Mouse (Mus musculus) midbrain, postnatal 0 days (tissue): Measurements from ENCODE around the gene Oxct2a. TPM values are rescaled to one million over a fixed set of nuclear protein-coding genes. Genes with fewer than 3 reads are reported as not detected.
"Not testable (repeated sequence)": the region's sequence is repeated elsewhere in the genome, so short reads cannot be mapped to it uniquely, and the experiment has no call there.

ENCODE experiments used
- ATAC-seq: fragments of 200-750 bp; cut with Nextera tagmentation; 2 replicates; pipeline ENCODE4 v1.8.0; 2017; ENCODE audit warnings: moderate number of reproducible peaks, mild to moderate bottlenecking, moderate TSS enrichment, moderate library complexity; ENCODE audit not compliant: low FRiP score
- DNase-seq: peaks from one replicate; pipeline ENCODE4 v3.0.0-alpha.2; 2015; ENCODE audit warnings: low spot score
- H3K27ac ChIP-seq: fragments of 300-500 bp; sonication (generic); 2 replicates; pipeline ENCODE4 v1.5.1; 2014; ENCODE audit warnings: low read depth, mild to moderate bottlenecking, low read length, mixed read lengths
- H3K27me3 ChIP-seq: fragments of 300-500 bp; sonication (generic); 2 replicates; pipeline ENCODE4 v1.6.1; 2014; ENCODE audit warnings: low read length, control low read depth, mixed read lengths; ENCODE audit not compliant: insufficient read depth
- H3K36me3 ChIP-seq: fragments of 300-500 bp; sonication (generic); 2 replicates; pipeline ENCODE4 v1.6.1; 2014; ENCODE audit warnings: low read length, control low read depth, mixed read lengths; ENCODE audit not compliant: insufficient read depth
- H3K4me1 ChIP-seq: fragments of 300-500 bp; sonication (generic); 2 replicates; pipeline ENCODE4 v1.6.1; 2014; ENCODE audit warnings: mild to moderate bottlenecking, control low read depth, antibody characterized with exemption, low read length, mixed read lengths; ENCODE audit not compliant: insufficient read depth
- H3K4me2 ChIP-seq: fragments of 300-500 bp; sonication (generic); 2 replicates; pipeline ENCODE4 v1.6.1; 2014; ENCODE audit warnings: low read depth, mild to moderate bottlenecking, low read length, mixed read lengths; ENCODE audit not compliant: poor library complexity, severe bottlenecking
- H3K4me3 ChIP-seq: fragments of 300-500 bp; sonication (generic); 2 replicates; pipeline ENCODE4 v1.5.1; 2014; ENCODE audit warnings: low read depth, mild to moderate bottlenecking, low read length, moderate library complexity
- H3K9ac ChIP-seq: fragments of 300-500 bp; sonication (generic); replicated peaks from 2 replicates; pipeline ENCODE4 v1.6.1; 2014; ENCODE audit warnings: mild to moderate bottlenecking, low read length, moderate library complexity, mixed read lengths; ENCODE audit not compliant: poor library complexity, severe bottlenecking
- H3K9me3 ChIP-seq: fragments of 300-500 bp; sonication (generic); 2 replicates; pipeline ENCODE4 v1.6.1; 2016; ENCODE audit warnings: low read length, control low read depth
- CTCF ChIP-seq: IDR thresholded peaks from 2 replicates; pipeline ENCODE4 v1.5.1; 2016; ENCODE audit warnings: antibody characterized with exemption, mild to moderate bottlenecking
- WGBS: fragments of 180-500 bp; shearing (Covaris S2); extraction: QIAGEN DNeasy Blood & Tissue Kit; methylation state at CpG from one replicate; pipeline ENCODE4 v1.1.7; 2014; 5-methylcytosine and 5-hydroxymethylcytosine counted together
- polyA plus RNA-seq: library from polyadenylated mRNA; unstranded; fragments of >200 nt; fragmentation: Nextera tagmentation; extraction: Ambion mirVana; gene quantifications from 2 replicates; pipeline ENCODE4 v1.2.1, GENCODE M21; 2015
- total RNA-seq: library from RNA; depleted of rRNA; stranded (reverse); fragments of >200 nt; gene quantifications from 2 replicates; pipeline ENCODE4 v1.2.3, GENCODE M21; 2014

Oxct2a gene
- total and polyA plus RNA-seq, 2 experiments from 2014 or later, result 0.21 TPM; not detected in 1

DNA sequence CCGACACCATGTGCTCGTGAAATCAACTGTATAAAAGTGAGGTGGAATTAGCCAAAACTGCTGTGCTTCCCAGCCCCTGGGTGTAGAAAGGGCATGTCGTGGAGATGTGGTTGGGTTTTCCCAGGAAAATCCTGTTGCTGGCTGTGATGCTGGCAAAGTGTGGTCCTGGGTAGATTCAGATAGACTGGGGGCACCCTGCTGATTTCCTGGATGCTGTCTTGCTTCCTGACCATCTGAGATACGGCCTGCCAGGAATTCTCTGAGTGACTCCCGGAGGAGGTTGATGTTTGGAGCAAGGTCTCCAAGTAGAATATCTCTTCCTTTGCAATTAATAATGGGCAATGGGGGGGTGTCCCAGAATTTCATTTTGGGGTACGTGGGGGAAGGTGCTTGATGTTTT is 5.5 kb upstream of the Oxct2a start:
- no peaks in the 10 kb centered on the region for H3K27me3 ChIP-seq
- WGBS, result 67% methylated on average over 6 of the region's 6 CpGs

DNA sequence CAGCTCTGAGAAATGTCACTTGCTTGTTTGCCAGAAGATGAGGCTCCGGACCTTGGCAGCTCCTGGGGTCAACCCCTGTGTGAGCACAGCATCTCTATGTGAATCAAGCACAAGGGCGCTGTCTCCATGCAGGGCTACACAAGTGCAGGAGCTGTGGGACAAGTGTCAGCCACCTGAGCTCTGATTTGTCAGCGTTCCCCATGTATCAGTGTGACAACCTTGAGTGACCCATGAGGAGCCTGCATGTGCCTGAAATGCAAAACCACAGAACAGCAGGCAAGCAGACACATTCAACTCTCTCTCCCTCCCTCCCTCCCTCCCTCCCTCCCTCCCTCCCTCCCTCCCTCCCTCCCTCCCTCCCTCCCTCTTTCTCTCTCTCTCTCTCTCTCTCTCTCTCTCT is 4.2 kb upstream of the Oxct2a start:
- Histone ChIP-seq H3K4me2 (no peak overlapping the region), H3K27me3 (no peaks in the 10 kb centered on the region), H3K4me3 (no peak overlapping the region), H3K9ac (no peak overlapping the region), H3K9me3 (no peaks in the 10 kb centered on the region), H3K4me1 (no peaks in the 10 kb centered on the region), H3K36me3 (no peaks in the 10 kb centered on the region), H3K27ac (no peak overlapping the region)
- ATAC-seq (no peak), DNase-seq (no peak)
- TF ChIP-seq CTCF, result no peak
- 58% methylated on average over 3 of the region's 3 CpGs for WGBS

More for the DNA sequence above, 5.5 kb upstream of the Oxct2a start:
- no peak for TF ChIP-seq CTCF
- ATAC-seq (no peak), DNase-seq (no peak)
- H3K36me3 ChIP-seq, result no peaks in the 10 kb centered on the region
- H3K9ac ChIP-seq, result no peak overlapping the region
- no peaks in the 10 kb centered on the region for H3K4me1 ChIP-seq
- no peak overlapping the region for H3K27ac ChIP-seq
- H3K4me3 ChIP-seq, result no peak overlapping the region
- H3K9me3 ChIP-seq, result no peaks in the 10 kb centered on the region
- no peak overlapping the region for H3K4me2 ChIP-seq

DNA sequence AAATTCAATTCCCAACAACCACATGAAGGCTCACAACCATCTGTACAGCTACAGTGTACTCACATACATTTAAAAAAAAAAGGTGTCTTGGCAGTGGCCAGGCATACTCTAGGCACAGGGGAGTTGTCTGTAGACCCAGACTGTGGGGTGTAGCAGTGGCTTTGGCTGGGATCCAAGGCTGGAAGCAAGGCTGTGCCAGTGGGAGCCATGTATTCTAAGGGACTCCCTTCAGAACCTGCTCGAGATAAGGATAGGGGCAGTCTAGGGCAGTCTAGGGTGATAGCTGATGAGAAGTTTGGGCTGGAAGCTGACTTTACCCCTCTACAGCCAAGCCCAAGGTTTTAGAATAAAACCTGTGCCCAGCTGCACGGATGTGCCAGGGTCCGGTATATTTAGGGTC is 2.7 kb upstream of the Oxct2a start:
- Histone ChIP-seq H3K27ac (no peak overlapping the region), H3K4me3 (no peak overlapping the region), H3K27me3 (no peaks in the 10 kb centered on the region), H3K36me3 (no peaks in the 10 kb centered on the region), H3K4me2 (no peak overlapping the region), H3K9ac (no peak overlapping the region), H3K9me3 (no peaks in the 10 kb centered on the region), H3K4me1 (no peaks in the 10 kb centered on the region)
- DNase-seq (no peak), ATAC-seq (no peak)
- TF ChIP-seq CTCF, result no peak
- WGBS, result 78% methylated on average over 3 of the region's 3 CpGs

DNA sequence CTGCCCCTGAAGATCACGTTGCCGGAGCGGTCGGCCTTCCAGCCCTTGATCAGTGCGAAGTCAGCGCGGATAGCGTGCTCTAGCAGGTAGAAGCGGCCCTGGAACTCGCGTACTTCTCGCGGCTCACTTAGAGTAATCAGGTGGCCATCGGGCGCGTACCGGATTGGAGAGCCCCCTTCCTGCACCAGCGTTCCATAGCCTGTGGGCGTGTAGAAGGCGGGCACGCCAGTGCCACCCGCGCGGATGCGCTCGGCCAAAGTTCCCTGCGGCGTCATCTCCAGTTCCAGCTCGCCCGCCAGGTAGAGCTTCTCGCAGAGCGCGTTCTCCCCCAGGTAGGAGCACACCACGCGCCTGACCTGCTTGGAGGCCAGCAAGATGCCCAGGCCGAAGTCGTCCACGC is 524 bp downstream of the Oxct2a start:
- H3K36me3 ChIP-seq, H3K4me1 ChIP-seq, H3K9ac ChIP-seq, H3K27ac ChIP-seq, H3K9me3 ChIP-seq, DNase-seq, H3K27me3 ChIP-seq: not testable (repeated sequence)
- H3K4me2 ChIP-seq, result peak overlapping the region; percentile 43; the same call in 1 of the 2 replicates
- ATAC-seq, result peak; percentile 67
- peak overlapping the region; percentile 28; the same call in 1 of the 2 replicates for H3K4me3 ChIP-seq
- 20% methylated on average over 14 of the region's 38 CpGs for WGBS

DNA sequence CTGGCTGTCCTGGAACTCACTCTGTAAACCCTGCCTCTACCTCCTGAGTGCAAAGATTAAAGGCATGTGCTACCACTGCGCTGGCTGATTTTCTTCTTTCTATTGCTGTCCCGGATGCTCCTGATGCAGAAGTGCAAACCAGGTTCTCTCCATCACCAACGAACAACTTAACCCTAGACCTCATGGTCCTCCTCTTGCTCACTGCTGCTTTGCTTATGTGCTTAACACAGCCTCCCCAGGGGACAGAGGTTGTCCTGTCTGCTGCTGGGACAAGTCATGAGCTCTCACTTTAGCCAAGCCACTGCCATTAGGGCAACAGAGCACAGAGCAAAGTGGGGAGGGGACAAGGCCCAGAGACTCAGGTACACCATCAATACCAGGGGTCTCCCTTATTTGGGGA is 8.9 kb downstream of the Oxct2a start:
- Histone ChIP-seq H3K4me2 (no peak overlapping the region), H3K36me3 (no peaks in the 10 kb centered on the region), H3K27me3 (no peaks in the 10 kb centered on the region), H3K27ac (no peak overlapping the region), H3K4me1 (no peaks in the 10 kb centered on the region), H3K4me3 (no peak overlapping the region), H3K9me3 (no peaks in the 10 kb centered on the region), H3K9ac (no peak overlapping the region)
- no peak for TF ChIP-seq CTCF
- no peak for DNase-seq
- WGBS, result 89% methylated on average over 3 of the region's 3 CpGs
- no peak for ATAC-seq

GRCm38 (mm10) chr4:123313010-123313409 is 10.4 kb downstream of the Oxct2a start:
- H3K9me3 ChIP-seq, result no peaks in the 10 kb centered on the region
- H3K36me3 ChIP-seq, result no peaks in the 10 kb centered on the region
- H3K9ac ChIP-seq, result no peak overlapping the region
- no peak for TF ChIP-seq CTCF
- ATAC-seq (no peak), DNase-seq (no peak)
- H3K27ac ChIP-seq, result no peak overlapping the region
- H3K4me2 ChIP-seq, result no peak overlapping the region
- H3K27me3 ChIP-seq, result no peaks in the 10 kb centered on the region
- no peak overlapping the region for H3K4me3 ChIP-seq
- no peaks in the 10 kb centered on the region for H3K4me1 ChIP-seq
- 95% methylated on average over 6 of the region's 6 CpGs for WGBS
